In the genomic region with DNA sequence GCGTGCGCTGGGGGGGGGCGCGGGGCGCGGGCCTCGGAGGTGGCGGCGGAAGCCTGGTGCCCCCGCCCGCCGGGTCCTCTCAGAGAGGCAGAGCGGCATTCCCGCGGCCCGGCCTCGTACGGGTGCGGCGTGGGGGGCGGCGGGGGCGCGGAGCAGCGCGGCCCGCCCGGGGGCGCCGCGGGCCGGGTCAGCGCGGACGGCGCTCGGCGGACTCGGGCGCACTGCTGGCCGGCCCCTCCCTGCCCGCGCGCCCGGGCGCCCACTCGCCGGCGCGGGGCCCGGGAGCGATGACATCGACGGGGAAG, we compare ENCODE assay signal across 8 mouse cellular contexts. TPM values are rescaled to one million over a fixed set of nuclear protein-coding genes. Genes with fewer than 3 reads are reported as not detected.
DNase-seq lines count a peak whose midpoint lies in the region; ATAC-seq and TF ChIP-seq lines count a peak whose summit lies in the region.

No protein-coding gene starts in this region.

- TF ChIP-seq CTCF in left cerebral cortex, adult 2 months (IDR thresholded peaks at IDR 0.05), result no peak

- peaks cover 15% of the 10 kb centered on the region for H3K36me3 ChIP-seq in forebrain, embryonic 10.5 days (replicated peaks)
- no peaks in the 10 kb centered on the region for H3K36me3 ChIP-seq in intestine, embryonic 15.5 days
- no peaks in the 10 kb centered on the region for H3K36me3 ChIP-seq in neural tube, embryonic 12.5 days

- H3K9me3 ChIP-seq in forebrain, embryonic 10.5 days, result no peaks in the 10 kb centered on the region; the same call in 1 of the 2 replicates
- no peaks in the 10 kb centered on the region for H3K9me3 ChIP-seq in intestine, embryonic 15.5 days
- H3K9me3 ChIP-seq in neural tube, embryonic 12.5 days, result no peaks in the 10 kb centered on the region

- H3K27ac ChIP-seq in left cerebral cortex, adult 2 months, result peak overlapping the region; percentile 96
- peak overlapping the region; percentile 99 for H3K27ac ChIP-seq in forebrain, embryonic 10.5 days
- no peak overlapping the region for H3K27ac ChIP-seq in intestine, embryonic 15.5 days
- peak overlapping the region; percentile 96 for H3K27ac ChIP-seq in neural tube, embryonic 12.5 days

- peak overlapping the region; percentile 90 for H3K4me2 ChIP-seq in intestine, embryonic 15.5 days (replicated peaks)
- H3K4me2 ChIP-seq in neural tube, embryonic 12.5 days (replicated peaks), result peak overlapping the region; percentile 84

- intact Hi-C loops in left cerebral cortex, adult 2 months (cut with DNase I), result loop anchor here (2.0 kb wide), 1 partner anchor 145 kb away; the partner anchor contains the start of gene Dusp8

- WGBS in forebrain, embryonic 10.5 days, result 2% methylated on average over 37 of the region's 54 CpGs
- 1% methylated on average over 51 of the region's 54 CpGs for WGBS in intestine, embryonic 15.5 days
- WGBS in neural tube, embryonic 12.5 days, result 0% methylated on average over 32 of the region's 54 CpGs

- H3K4me3 ChIP-seq in left cerebral cortex, adult 2 months, result peak overlapping the region; percentile 80
- H3K4me3 ChIP-seq in forebrain, embryonic 10.5 days, result peak overlapping the region; percentile 88
- peak overlapping the region; percentile 48 for H3K4me3 ChIP-seq in intestine, embryonic 15.5 days (replicated peaks)
- H3K4me3 ChIP-seq in neural tube, embryonic 12.5 days, result peak overlapping the region; percentile 95

- H3K9ac ChIP-seq in intestine, embryonic 15.5 days, result peak overlapping the region; percentile 44
- H3K9ac ChIP-seq in neural tube, embryonic 12.5 days, result peak overlapping the region; percentile 99

- peaks cover 65% of the 10 kb centered on the region for H3K27me3 ChIP-seq in forebrain, embryonic 10.5 days (ENCODE audit: poor library complexity, severe bottlenecking)
- H3K27me3 ChIP-seq in intestine, embryonic 15.5 days (replicated peaks), result peaks cover 71% of the 10 kb centered on the region
- no peaks in the 10 kb centered on the region; the same call in 1 of the 2 replicates for H3K27me3 ChIP-seq in neural tube, embryonic 12.5 days (replicated peaks)

- ATAC-seq in intestine, embryonic 15.5 days, result no peak
- ATAC-seq in neural tube, embryonic 12.5 days (ENCODE audit: low FRiP score, low read depth), result peak; percentile 26
- ATAC-seq in cerebellum, adult (ENCODE audit: insufficient number of reproducible peaks, low FRiP score, low TSS enrichment), result no peak; the same call in 1 of the 2 replicates

- H3K4me1 ChIP-seq in forebrain, embryonic 10.5 days, result peaks cover 67% of the 10 kb centered on the region
- H3K4me1 ChIP-seq in intestine, embryonic 15.5 days (replicated peaks), result peaks cover 13% of the 10 kb centered on the region
- peaks cover 72% of the 10 kb centered on the region for H3K4me1 ChIP-seq in neural tube, embryonic 12.5 days

- DNase-seq in left cerebral cortex, adult 2 months (ENCODE audit: extremely low spot score in 1 of 2, low spot score in 2 of 2), result no peak
- no peak for DNase-seq in left cerebral cortex, adult 11 months (ENCODE audit: low spot score)
- no peak for DNase-seq in forebrain, embryonic 10.5 days (ENCODE audit: extremely low spot score, low spot score)
- no peak for DNase-seq in layer of hippocampus, adult 9-10 months (ENCODE audit: low spot score)
- DNase-seq in adrenal gland, adult 2 months, result no peak

RNA-seq across cellular contexts. Expression of gene Brsk2, which starts 0.2 kb away (rescaled TPM):
- 100 to 1,000 TPM; 223 to 224 TPM for total RNA-seq in left cerebral cortex, adult 2 months (2021)
- polyA plus RNA-seq in forebrain, embryonic 10.5 days (2016; fragmentation: Nextera tagmentation; extraction: Ambion mirVana), result 6.0 and 6.7 TPM in 2 replicates
- polyA plus RNA-seq in intestine, embryonic 15.5 days (2015; fragmentation: Nextera tagmentation; extraction: Ambion mirVana), result 1.3 and 1.8 TPM in 2 replicates
- polyA plus RNA-seq in neural tube, embryonic 12.5 days (2016; fragmentation: Nextera tagmentation; extraction: Ambion mirVana), result 21.0 and 21.2 TPM in 2 replicates
- 1 to 10 TPM; 3.1 to 3.8 TPM for total RNA-seq in adrenal gland, adult 2 months (2021)
- 2.1 and 2.5 TPM in 2 replicates for polyA plus RNA-seq in adrenal gland, adult 2 months (2012; rRNA removed)

RNA-seq across cellular contexts. Expression of gene Tollip, which starts 31.4 kb away (rescaled TPM):
- 100 to 1,000 TPM; 116 to 132 TPM for total RNA-seq in left cerebral cortex, adult 2 months (2021)
- 51.2 and 53.2 TPM in 2 replicates for polyA plus RNA-seq in forebrain, embryonic 10.5 days (2016; fragmentation: Nextera tagmentation; extraction: Ambion mirVana)
- 43.9 and 46.2 TPM in 2 replicates for polyA plus RNA-seq in intestine, embryonic 15.5 days (2015; fragmentation: Nextera tagmentation; extraction: Ambion mirVana)
- 70.1 and 74.1 TPM in 2 replicates for polyA plus RNA-seq in neural tube, embryonic 12.5 days (2016; fragmentation: Nextera tagmentation; extraction: Ambion mirVana)
- 10 to 100 TPM; 58.2 to 61.5 TPM for total RNA-seq in adrenal gland, adult 2 months (2021)
- polyA plus RNA-seq in adrenal gland, adult 2 months (2012; rRNA removed), result 51.2 and 81.5 TPM in 2 replicates
